Mouse (Mus musculus) C2C12 (cell line): Measurements from ENCODE around the gene Ntrk3.

Experiments used
- CEBPB ChIP-seq: IDR thresholded peaks from one replicate; pipeline ENCODE4 v1.6.1; 2011; ENCODE audit warnings: low read depth, mild to moderate bottlenecking, control low read depth, moderate library complexity
- CTCF ChIP-seq: IDR thresholded peaks from one replicate; pipeline ENCODE4 v1.5.1; 2011; ENCODE audit not compliant: control insufficient read depth, insufficient read depth, insufficient read length
- MAX ChIP-seq: IDR thresholded peaks from one replicate; pipeline ENCODE4 v1.6.1; 2011; ENCODE audit warnings: mild to moderate bottlenecking, control low read depth
- MYOG ChIP-seq: IDR thresholded peaks from one replicate; pipeline ENCODE4 v1.6.1; 2011; ENCODE audit not compliant: control insufficient read depth, insufficient read length; ENCODE audit errors: extremely low read depth
- USF1 ChIP-seq: IDR thresholded peaks from one replicate; pipeline ENCODE4 v1.6.1; 2011; ENCODE audit warnings: low read depth, mild to moderate bottlenecking, control low read depth, moderate library complexity

DNA sequence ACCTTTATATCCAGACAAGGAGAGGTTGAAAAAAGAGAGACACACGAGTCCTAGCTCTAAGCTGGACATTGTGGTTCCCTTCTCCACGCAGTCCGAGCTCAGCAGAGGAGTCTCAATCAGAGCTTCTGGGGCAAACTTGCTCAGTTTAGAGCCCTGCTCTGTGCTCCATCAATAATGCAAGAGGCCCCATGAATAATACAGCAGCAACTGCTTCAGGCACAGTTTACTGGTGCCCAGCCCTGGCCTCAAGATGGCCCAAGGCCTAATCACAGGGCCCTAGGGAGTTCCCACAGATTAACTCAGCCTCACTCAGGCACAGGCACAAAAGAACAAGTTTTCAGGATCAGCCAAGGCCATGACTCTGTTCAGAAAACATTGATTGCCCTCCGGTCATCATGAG lies 266.1 kb downstream of the Ntrk3 start:
- no peak for TF ChIP-seq CTCF
- no peak for TF ChIP-seq USF1
- no peak for TF ChIP-seq MYOG
- TF ChIP-seq MAX, result no peak
- no peak for TF ChIP-seq CEBPB
